Mouse (Mus musculus): Measurements from ENCODE around the gene Ror2. TPM values are rescaled to one million over a fixed set of nuclear protein-coding genes. Genes with fewer than 3 reads are reported as not detected.

Gene Ror2
- polyA plus RNA-seq, 1 experiment from 2014 or later = 9.8 TPM

DNA sequence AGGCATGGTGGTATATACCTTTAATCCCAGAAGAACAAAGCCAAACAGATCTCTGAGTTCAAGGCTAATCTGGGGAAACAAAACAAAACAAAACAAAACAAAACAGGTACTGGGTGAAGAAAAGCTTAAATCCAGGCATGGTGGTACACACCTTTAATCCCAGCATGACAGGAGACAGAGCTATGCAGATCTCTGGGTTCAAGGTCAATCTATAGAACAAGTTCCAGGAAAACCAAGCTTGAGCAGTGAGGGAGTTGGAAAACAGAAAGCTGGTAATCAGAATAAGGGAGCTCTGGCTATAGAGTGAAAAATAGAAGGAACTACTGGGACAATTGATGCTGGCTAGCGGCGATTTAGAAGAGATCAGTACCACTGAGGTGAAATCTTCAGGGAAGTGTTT lies 145.6 kb downstream of the Ror2 start:
- no peak overlapping the region for H3K9ac ChIP-seq (ENCODE audit: low read depth, low read length)
- no peak overlapping the region for H3K4me2 ChIP-seq (replicated peaks; ENCODE audit: low read depth)
- no peaks in the 10 kb centered on the region for H3K27me3 ChIP-seq (replicated peaks; ENCODE audit: control insufficient read depth, insufficient read depth, low read length)
- no peaks in the 10 kb centered on the region for H3K4me1 ChIP-seq (replicated peaks; ENCODE audit: control insufficient read depth, insufficient read depth, low read length)
- no peak for TF ChIP-seq CTCF (IDR thresholded peaks at IDR 0.05; ENCODE audit: low read depth)
- H3K36me3 ChIP-seq (ENCODE audit: control insufficient read depth, insufficient read depth) = no peaks in the 10 kb centered on the region
- no peaks in the 10 kb centered on the region for H3K9me3 ChIP-seq (ENCODE audit: control insufficient read depth)
- 95% methylated on average over 2 of the region's 2 CpGs for WGBS
- no peak for ATAC-seq
- no peak overlapping the region for H3K4me3 ChIP-seq (ENCODE audit: low read depth, low read length)
- no peak overlapping the region for H3K27ac ChIP-seq (ENCODE audit: low read depth, low read length)

DNA sequence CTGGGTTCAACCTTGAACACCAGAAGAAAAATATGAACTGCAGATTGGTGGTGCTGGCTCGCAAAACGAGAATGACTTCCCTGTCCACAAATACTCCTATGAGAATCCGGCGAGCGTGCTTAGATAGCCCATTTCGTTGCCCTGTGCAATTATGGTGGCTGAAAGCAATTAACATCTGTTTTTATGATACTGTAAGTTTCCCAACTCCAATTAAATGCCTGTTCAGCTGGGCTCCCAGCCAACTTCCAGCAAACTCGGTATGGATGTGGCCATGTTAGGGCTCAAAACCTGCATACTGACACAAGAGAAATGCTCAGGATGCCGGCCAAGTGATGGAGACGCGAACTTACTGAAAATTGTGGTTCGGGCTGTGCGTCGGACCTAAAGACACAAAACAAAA lies 155.4 kb downstream of the Ror2 start:
- no peaks in the 10 kb centered on the region for H3K4me1 ChIP-seq (replicated peaks; ENCODE audit: control insufficient read depth, insufficient read depth, low read length)
- H3K27me3 ChIP-seq (replicated peaks; ENCODE audit: control insufficient read depth, insufficient read depth, low read length) = no peaks in the 10 kb centered on the region
- no peak overlapping the region for H3K9ac ChIP-seq (ENCODE audit: low read depth, low read length)
- no peaks in the 10 kb centered on the region; the same call in 1 of the 2 replicates for H3K36me3 ChIP-seq (ENCODE audit: control insufficient read depth, insufficient read depth)
- no peak overlapping the region for H3K4me2 ChIP-seq (replicated peaks; ENCODE audit: low read depth)
- H3K4me3 ChIP-seq (ENCODE audit: low read depth, low read length) = no peak overlapping the region
- H3K27ac ChIP-seq (ENCODE audit: low read depth, low read length) = no peak overlapping the region
- H3K9me3 ChIP-seq (ENCODE audit: control insufficient read depth) = no peaks in the 10 kb centered on the region
- peak; percentile 55 for ATAC-seq
- 50% methylated on average over 13 of the region's 13 CpGs for WGBS
- TF ChIP-seq CTCF (IDR thresholded peaks at IDR 0.05; ENCODE audit: low read depth) = no peak

DNA sequence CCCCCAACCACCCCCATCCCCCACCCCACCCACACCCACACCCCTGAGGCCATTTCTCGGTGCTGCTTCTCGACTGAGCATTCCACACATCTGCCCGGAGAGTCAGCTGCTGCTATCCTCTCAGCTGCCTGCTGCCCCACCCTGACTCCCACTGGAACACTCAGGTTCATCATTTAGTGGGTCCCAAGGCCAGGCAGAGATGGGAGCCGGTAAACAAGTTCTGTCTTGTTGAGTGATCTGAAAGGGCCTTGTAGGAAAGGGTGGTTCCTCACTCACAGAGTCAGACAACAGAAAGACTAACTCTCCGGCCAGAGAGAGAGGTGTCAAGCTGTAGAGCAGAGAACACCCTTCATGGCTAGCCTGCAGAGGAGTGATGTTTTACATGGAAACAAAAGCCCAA lies 155.9 kb downstream of the Ror2 start:
- ATAC-seq = no peak
- Histone ChIP-seq H3K27ac (ENCODE audit: low read depth, low read length) (no peak overlapping the region), H3K27me3 (replicated peaks; ENCODE audit: control insufficient read depth, insufficient read depth, low read length) (no peaks in the 10 kb centered on the region), H3K4me3 (ENCODE audit: low read depth, low read length) (no peak overlapping the region), H3K9ac (ENCODE audit: low read depth, low read length) (no peak overlapping the region), H3K4me2 (replicated peaks; ENCODE audit: low read depth) (no peak overlapping the region), H3K36me3 (ENCODE audit: control insufficient read depth, insufficient read depth) (no peaks in the 10 kb centered on the region; the same call in 1 of the 2 replicates), H3K4me1 (replicated peaks; ENCODE audit: control insufficient read depth, insufficient read depth, low read length) (no peaks in the 10 kb centered on the region), H3K9me3 (ENCODE audit: control insufficient read depth) (no peaks in the 10 kb centered on the region)
- 46% methylated on average over 5 of the region's 5 CpGs for WGBS
- no peak for TF ChIP-seq CTCF (IDR thresholded peaks at IDR 0.05; ENCODE audit: low read depth)

DNA sequence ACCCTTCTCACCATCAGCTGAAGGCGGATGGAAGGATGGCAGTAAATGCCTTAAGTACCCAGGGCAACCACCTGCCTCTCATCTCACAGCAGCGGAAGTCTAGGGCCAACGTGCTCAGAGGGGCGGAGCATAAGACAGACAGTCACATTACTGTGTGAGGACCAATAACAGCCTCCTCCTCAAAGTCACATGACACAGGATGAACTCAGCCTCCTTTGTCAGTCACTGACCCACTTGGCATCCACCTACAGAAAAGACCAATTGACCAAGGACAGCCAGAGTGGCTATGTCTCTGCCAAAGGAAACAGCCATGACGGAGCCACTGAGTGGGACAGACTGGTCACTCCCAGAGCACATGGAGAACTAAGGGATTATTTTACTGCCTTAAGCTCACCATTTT lies 160.3 kb downstream of the Ror2 start:
- no peak overlapping the region for H3K4me3 ChIP-seq (ENCODE audit: low read depth, low read length)
- no peaks in the 10 kb centered on the region for H3K9me3 ChIP-seq (ENCODE audit: control insufficient read depth)
- H3K9ac ChIP-seq (ENCODE audit: low read depth, low read length) = no peak overlapping the region
- 51% methylated on average over 5 of the region's 5 CpGs for WGBS
- no peak for TF ChIP-seq CTCF (IDR thresholded peaks at IDR 0.05; ENCODE audit: low read depth)
- H3K4me2 ChIP-seq (replicated peaks; ENCODE audit: low read depth) = no peak overlapping the region
- peaks cover 3% of the 10 kb centered on the region; the same call in 1 of the 2 replicates for H3K36me3 ChIP-seq (ENCODE audit: control insufficient read depth, insufficient read depth)
- H3K4me1 ChIP-seq (replicated peaks; ENCODE audit: control insufficient read depth, insufficient read depth, low read length) = peaks cover 11% of the 10 kb centered on the region; the same call in 1 of the 2 replicates
- ATAC-seq = peak; percentile 73
- H3K27ac ChIP-seq (ENCODE audit: low read depth, low read length) = no peak overlapping the region
- H3K27me3 ChIP-seq (replicated peaks; ENCODE audit: control insufficient read depth, insufficient read depth, low read length) = no peaks in the 10 kb centered on the region

DNA sequence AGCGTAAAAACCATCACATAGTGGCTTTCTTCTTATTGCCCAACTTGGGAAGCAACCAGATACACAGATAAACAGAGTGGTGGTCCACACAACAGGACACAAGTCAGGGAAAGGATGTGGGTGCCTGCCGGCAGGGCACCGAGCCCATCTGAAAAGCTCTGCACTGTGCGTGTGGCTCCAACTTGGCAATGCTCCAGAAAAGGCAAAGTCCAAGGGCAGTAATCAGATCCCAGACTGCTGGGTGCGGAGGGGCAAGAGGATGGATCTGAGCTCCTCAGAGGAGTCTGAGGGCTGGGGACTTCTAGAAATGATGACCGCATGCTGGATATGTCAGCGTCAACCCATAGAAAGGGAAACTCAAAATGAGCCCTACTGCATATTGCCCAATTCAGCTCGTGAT lies 163.8 kb downstream of the Ror2 start:
- 36% methylated on average over 8 of the region's 8 CpGs for WGBS
- TF ChIP-seq CTCF (IDR thresholded peaks at IDR 0.05; ENCODE audit: low read depth) = no peak
- no peak overlapping the region for H3K4me3 ChIP-seq (ENCODE audit: low read depth, low read length)
- H3K4me2 ChIP-seq (replicated peaks; ENCODE audit: low read depth) = no peak overlapping the region
- no peak overlapping the region for H3K9ac ChIP-seq (ENCODE audit: low read depth, low read length)
- H3K27ac ChIP-seq (ENCODE audit: low read depth, low read length) = no peak overlapping the region
- no peaks in the 10 kb centered on the region for H3K9me3 ChIP-seq (ENCODE audit: control insufficient read depth)
- H3K27me3 ChIP-seq (replicated peaks; ENCODE audit: control insufficient read depth, insufficient read depth, low read length) = no peaks in the 10 kb centered on the region
- H3K4me1 ChIP-seq (replicated peaks; ENCODE audit: control insufficient read depth, insufficient read depth, low read length) = peaks cover 18% of the 10 kb centered on the region; the same call in 1 of the 2 replicates
- ATAC-seq = peak; percentile 73
- peaks cover 19% of the 10 kb centered on the region; the same call in 1 of the 2 replicates for H3K36me3 ChIP-seq (ENCODE audit: control insufficient read depth, insufficient read depth)

DNA sequence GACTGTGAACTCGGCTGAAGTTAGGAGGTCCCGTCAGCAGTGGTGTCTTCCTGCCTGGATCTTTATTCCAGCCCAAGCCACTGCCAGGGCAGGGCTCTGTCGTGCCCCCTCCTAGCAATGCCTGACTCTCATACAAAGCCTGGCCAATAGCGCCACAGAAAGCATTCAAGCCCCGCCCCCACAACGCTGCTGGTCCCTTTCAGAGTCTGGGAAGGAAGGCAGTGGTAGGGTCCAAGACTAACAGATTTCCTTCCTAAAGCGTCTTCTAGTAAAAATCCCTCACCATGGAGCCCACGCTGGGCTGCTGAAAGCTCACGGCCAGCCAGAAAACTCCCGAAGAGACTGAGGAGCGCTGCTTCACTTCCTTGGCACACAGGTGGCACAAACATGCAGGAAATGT lies 165.0 kb downstream of the Ror2 start:
- no peak overlapping the region for H3K4me3 ChIP-seq (ENCODE audit: low read depth, low read length)
- ATAC-seq = no peak
- H3K4me1 ChIP-seq (replicated peaks; ENCODE audit: control insufficient read depth, insufficient read depth, low read length) = peaks cover 18% of the 10 kb centered on the region; the same call in 1 of the 2 replicates
- H3K4me2 ChIP-seq (replicated peaks; ENCODE audit: low read depth) = no peak overlapping the region
- 56% methylated on average over 11 of the region's 11 CpGs for WGBS
- H3K27me3 ChIP-seq (replicated peaks; ENCODE audit: control insufficient read depth, insufficient read depth, low read length) = no peaks in the 10 kb centered on the region
- no peaks in the 10 kb centered on the region for H3K9me3 ChIP-seq (ENCODE audit: control insufficient read depth)
- no peak for TF ChIP-seq CTCF (IDR thresholded peaks at IDR 0.05; ENCODE audit: low read depth)
- H3K36me3 ChIP-seq (ENCODE audit: control insufficient read depth, insufficient read depth) = peaks cover 29% of the 10 kb centered on the region
- H3K27ac ChIP-seq (ENCODE audit: low read depth, low read length) = no peak overlapping the region
- no peak overlapping the region for H3K9ac ChIP-seq (ENCODE audit: low read depth, low read length)
